Mouse (Mus musculus): ENCODE results near the gene AC170998.1. TPM values are rescaled to one million over a fixed set of nuclear protein-coding genes. Genes with fewer than 3 reads are reported as not detected.
"Not testable (repeated sequence)": the region's sequence is repeated elsewhere in the genome, so short reads cannot be mapped to it uniquely, and the experiment has no call there.

The AC170998.1 gene
- polyA plus RNA-seq, 1 experiment: 4.6 TPM

GRCm38 (mm10) chr17:28769121-28769874 is 43.4 kb downstream of the AC170998.1 start, which contains the start of gene Mapk13:
TSS of gene Mapk13 (plus strand) at chr17:28769297.
- Histone ChIP-seq H3K4me1 (ENCODE audit: control insufficient read depth, insufficient read depth, low read length) (no peaks in the 10 kb centered on the region), H3K27ac (ENCODE audit: insufficient read depth, low read length) (no peak within 1 kb of the TSS), H3K4me3 (ENCODE audit: insufficient read depth, low read length) (peak within 1 kb of the TSS; percentile 40)
- TF ChIP-seq CTCF (IDR thresholded peaks at IDR 0.05; ENCODE audit: borderline replicate concordance, insufficient read depth, low read length) (no peak), POLR2A (IDR thresholded peaks at IDR 0.05; ENCODE audit: low read depth, low read length) (no peak)

- Histone ChIP-seq H3K27ac (ENCODE audit: insufficient read depth, low read length) (no peak overlapping the region), H3K4me1 (ENCODE audit: control insufficient read depth, insufficient read depth, low read length) (no peaks in the 10 kb centered on the region), H3K4me3 (ENCODE audit: insufficient read depth, low read length) (peak overlapping the region; percentile 40; the same call in 1 of the 2 replicates)
- TF ChIP-seq CTCF (IDR thresholded peaks at IDR 0.05; ENCODE audit: borderline replicate concordance, insufficient read depth, low read length) (no peak), POLR2A (IDR thresholded peaks at IDR 0.05; ENCODE audit: low read depth, low read length) (0 out of 2 replicates have a peak, but pooled peaks have one; percentile 35)
Observed at GRCm38 (mm10) chr17:28769875-28770421, 44.1 kb downstream of the AC170998.1 start.

GRCm38 (mm10) chr17:28771289-28771688 is 45.4 kb downstream of the AC170998.1 start:
- no peak for TF ChIP-seq POLR2A (IDR thresholded peaks at IDR 0.05; ENCODE audit: low read depth, low read length)
- Histone ChIP-seq H3K4me1 (ENCODE audit: control insufficient read depth, insufficient read depth, low read length) (no peaks in the 10 kb centered on the region), H3K4me3 (ENCODE audit: insufficient read depth, low read length) (no peak overlapping the region), H3K27ac (ENCODE audit: insufficient read depth, low read length) (no peak overlapping the region)

- not testable (repeated sequence) for H3K27ac ChIP-seq (ENCODE audit: insufficient read depth, low read length); H3K4me3 ChIP-seq (ENCODE audit: insufficient read depth, low read length); H3K4me1 ChIP-seq (ENCODE audit: control insufficient read depth, insufficient read depth, low read length)
Observed at GRCm38 (mm10) chr17:28774303-28774702, 48.4 kb downstream of the AC170998.1 start.

- Histone ChIP-seq H3K4me1 (ENCODE audit: control insufficient read depth, insufficient read depth, low read length) (no peaks in the 10 kb centered on the region), H3K27ac (ENCODE audit: insufficient read depth, low read length) (no peak overlapping the region), H3K4me3 (ENCODE audit: insufficient read depth, low read length) (no peak overlapping the region)
- TF ChIP-seq CTCF (IDR thresholded peaks at IDR 0.05; ENCODE audit: borderline replicate concordance, insufficient read depth, low read length) (no peak), POLR2A (IDR thresholded peaks at IDR 0.05; ENCODE audit: low read depth, low read length) (no peak)
Observed at GRCm38 (mm10) chr17:28775161-28775560, 49.3 kb downstream of the AC170998.1 start.

Other genes starting within 250 kb of the AC170998.1 start
- 30.7 and 31.3 TPM in 2 replicates for gene Fkbp5, start 208.6 kb upstream of the AC170998.1 start, polyA plus RNA-seq (2011; ENCODE audit: insufficient read length, low read depth, missing spikeins)
- gene Armc12, start 195.3 kb upstream of the AC170998.1 start, polyA plus RNA-seq (2011; ENCODE audit: insufficient read length, low read depth, missing spikeins): not detected in 2 replicates
- not detected in 2 replicates for gene Clpsl2, start 176.7 kb upstream of the AC170998.1 start, polyA plus RNA-seq (2011; ENCODE audit: insufficient read length, low read depth, missing spikeins)
- not detected in 2 replicates for gene Clps, start 165.3 kb upstream of the AC170998.1 start, polyA plus RNA-seq (2011; ENCODE audit: insufficient read length, low read depth, missing spikeins)
- gene Lhfpl5, start 150.4 kb upstream of the AC170998.1 start, polyA plus RNA-seq (2011; ENCODE audit: insufficient read length, low read depth, missing spikeins): not detected in 2 replicates
- gene Srpk1, start 103.4 kb upstream of the AC170998.1 start, polyA plus RNA-seq (2011; ENCODE audit: insufficient read length, low read depth, missing spikeins): 115 and 125 TPM in 2 replicates
- gene Slc26a8, start 35.9 kb upstream of the AC170998.1 start, polyA plus RNA-seq (2011; ENCODE audit: insufficient read length, low read depth, missing spikeins): 0.67 and 1.0 TPM in 2 replicates
- gene Mapk14, start 34.8 kb upstream of the AC170998.1 start, polyA plus RNA-seq (2011; ENCODE audit: insufficient read length, low read depth, missing spikeins): 72.0 and 76.5 TPM in 2 replicates
- 12.4 and 24.2 TPM in 2 replicates for gene Mapk13, start 43.2 kb downstream of the AC170998.1 start, polyA plus RNA-seq (2011; ENCODE audit: insufficient read length, low read depth, missing spikeins)
- gene Brpf3, start 75.0 kb downstream of the AC170998.1 start, polyA plus RNA-seq (2011; ENCODE audit: insufficient read length, low read depth, missing spikeins): 41.9 and 43.7 TPM in 2 replicates
- gene Pnpla1, start 132.3 kb downstream of the AC170998.1 start, polyA plus RNA-seq (2011; ENCODE audit: insufficient read length, low read depth, missing spikeins): not detected in 2 replicates
- not detected in 2 replicates for gene 4930539E08Rik, start 189.2 kb downstream of the AC170998.1 start, polyA plus RNA-seq (2011; ENCODE audit: insufficient read length, low read depth, missing spikeins)
- gene Pxt1, start 217.8 kb downstream of the AC170998.1 start, polyA plus RNA-seq (2011; ENCODE audit: insufficient read length, low read depth, missing spikeins): not detected in 2 replicates
- 72.2 and 77.5 TPM in 2 replicates for gene Kctd20, start 225.9 kb downstream of the AC170998.1 start, polyA plus RNA-seq (2011; ENCODE audit: insufficient read length, low read depth, missing spikeins)

All from embryonic fibroblast, embryonic 13.5 days (primary cell).